Mouse (Mus musculus) kidney, adult 2 months (tissue): ENCODE measurements around the gene Ptprn.

Source experiments
- CTCF ChIP-seq: fragments of 200-500 bp; conservative IDR thresholded peaks from 2 replicates; pipeline ENCODE4 v1.5.1; 2011; ENCODE audit warnings: low read depth, mild to moderate bottlenecking, control low read depth, low read length, moderate library complexity, mixed read lengths; ENCODE audit not compliant: insufficient read depth, insufficient read length
- POLR2A ChIP-seq: fragments of 200-500 bp; IDR thresholded peaks from one replicate; pipeline ENCODE4 v1.6.1; 2011; ENCODE audit warnings: low read depth, low read length, control low read depth

GRCm38 (mm10) chr1:75290582-75290981 lies 26.3 kb upstream of the Ptprn start:
- no peak for TF ChIP-seq CTCF
- TF ChIP-seq POLR2A: no peak
